Mouse (Mus musculus) testis, postnatal 10 days (tissue): Measurements from ENCODE around the gene Hmcn2.

Experiments
- DNase-seq: peaks from one replicate; pipeline ENCODE4 v3.0.0; 2021; ENCODE audit warnings: low spot score

Gene Hmcn2

GRCm38 (mm10) chr2:31458460-31458859 lies 144.2 kb downstream of the Hmcn2 start:
- no peak for DNase-seq

GRCm38 (mm10) chr2:31458989-31459936 lies 145.0 kb downstream of the Hmcn2 start:
- DNase-seq, result no peak

DNA sequence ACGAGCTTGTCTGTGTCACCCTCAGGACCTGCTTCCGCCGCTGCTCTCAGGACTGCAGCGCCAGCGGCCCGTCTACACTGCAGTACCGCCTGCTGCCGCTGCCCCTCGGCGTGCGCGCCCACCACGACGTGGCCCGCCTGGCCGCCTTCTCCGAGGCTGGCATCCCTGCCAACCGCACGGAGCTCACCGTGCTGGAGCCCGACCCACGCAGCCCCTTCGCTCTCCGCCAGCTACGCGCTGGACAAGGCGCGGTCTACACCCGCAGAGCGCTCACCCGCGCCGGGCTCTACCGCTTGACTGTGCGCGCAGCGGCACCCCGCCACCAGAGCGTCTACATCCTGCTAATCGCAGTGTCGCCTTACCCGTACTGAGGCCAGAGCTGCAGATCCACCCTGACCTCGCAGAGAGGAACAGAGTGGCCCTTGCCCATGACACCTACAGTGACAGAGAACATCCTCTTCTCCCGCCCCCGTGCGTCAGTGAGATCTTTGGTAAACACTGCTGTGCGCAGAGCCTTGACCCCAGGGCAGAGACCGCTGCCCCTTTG lies 145.9 kb downstream of the Hmcn2 start:
- peak; percentile 71 for DNase-seq

DNA sequence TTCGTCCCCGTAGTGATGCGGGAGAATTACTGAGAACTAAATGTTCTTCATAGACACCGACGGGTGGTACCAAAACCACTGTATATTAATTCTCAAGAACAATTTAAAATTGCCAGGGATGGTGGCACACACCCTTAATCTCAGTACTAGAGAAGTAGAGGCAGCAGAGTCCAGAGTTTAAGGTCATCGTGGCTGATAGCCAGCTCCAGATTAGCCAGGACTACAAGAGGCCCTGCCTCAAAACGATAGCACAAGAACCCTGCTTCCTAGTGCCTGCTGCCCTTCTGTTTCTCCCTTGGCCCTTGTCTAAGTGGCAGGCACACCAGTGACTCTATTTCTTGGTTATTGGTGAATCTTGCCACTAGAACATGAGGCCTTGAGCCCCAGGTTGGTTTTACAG lies 146.7 kb downstream of the Hmcn2 start:
- no peak for DNase-seq

DNA sequence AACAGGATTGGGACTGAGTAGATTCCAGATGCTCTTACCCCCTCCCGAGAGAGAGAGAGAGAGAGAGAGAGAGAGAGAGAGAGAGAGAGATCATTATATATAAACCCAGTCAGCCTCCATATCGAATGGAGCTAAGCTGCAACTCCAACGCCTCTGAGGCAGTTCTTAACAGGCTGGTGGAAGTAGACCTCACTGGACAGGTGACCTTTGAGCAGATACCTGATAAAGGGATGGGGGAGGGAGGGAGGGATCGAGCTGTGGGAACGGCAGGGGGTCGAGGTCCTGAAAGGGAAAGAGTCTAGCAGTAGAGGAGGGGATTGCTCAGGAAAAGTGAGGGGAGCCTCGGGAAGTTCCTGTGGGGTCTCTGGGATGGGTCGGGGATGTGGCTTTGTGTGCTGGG lies 147.8 kb downstream of the Hmcn2 start:
- DNase-seq, result no peak

DNA sequence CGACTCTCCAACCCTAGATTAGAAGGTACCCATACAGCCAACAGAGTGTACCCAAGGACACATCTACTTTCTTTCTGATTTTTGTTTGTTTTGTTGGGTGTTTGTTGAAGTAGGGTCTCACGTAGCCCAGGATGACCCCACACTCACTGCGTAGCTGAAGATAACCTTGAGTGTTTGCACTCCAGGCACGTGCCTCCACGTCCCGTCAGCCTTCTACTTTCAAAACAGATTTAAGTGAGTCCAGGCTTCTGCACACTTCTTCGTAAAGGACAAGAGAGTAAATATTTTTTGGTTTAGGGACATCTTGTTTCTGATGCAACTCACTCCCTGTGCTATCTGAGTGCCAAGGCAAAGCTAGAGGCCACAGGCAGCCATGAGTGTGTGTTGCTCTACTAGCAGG lies 149.0 kb downstream of the Hmcn2 start:
- no peak for DNase-seq

DNA sequence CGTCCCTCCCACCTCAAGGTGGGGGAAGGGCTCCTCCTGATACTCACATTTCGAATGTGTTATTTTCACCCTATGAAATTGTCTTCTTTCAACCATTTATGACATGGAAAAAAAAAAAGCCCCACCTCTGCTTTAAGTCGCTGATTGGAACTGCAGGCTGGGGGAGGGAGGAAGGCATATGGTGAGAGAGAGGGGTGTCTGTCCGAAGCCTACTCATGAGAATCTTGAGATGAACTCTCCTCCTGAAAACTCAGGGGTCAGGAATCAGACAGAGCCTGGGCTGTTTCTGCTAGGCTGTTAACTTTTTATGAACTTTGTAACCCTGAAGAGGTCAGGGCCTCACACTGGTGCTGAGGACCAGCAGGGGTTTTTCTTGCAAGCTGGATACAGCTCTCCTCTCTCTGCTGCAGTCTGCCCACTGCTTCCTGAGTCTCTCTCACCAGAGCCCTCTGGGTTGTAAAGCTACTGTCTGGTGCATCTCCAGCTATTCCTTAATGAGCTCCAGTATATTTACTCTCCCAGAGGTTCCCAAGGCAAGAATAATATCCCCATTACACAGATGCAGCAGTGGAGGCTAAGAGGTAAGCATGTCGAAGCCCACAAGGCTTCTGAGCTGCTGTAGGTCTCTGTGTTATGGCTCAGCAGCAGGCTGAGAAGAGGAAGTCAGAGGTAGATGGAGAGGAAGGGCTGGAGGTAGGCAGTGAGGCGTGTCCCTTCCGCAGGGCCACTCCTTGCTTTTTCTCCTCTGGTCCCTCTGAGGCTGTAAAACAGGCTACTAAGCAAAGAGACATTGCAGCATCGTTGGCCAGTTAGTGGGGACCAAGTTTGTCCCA lies 149.7 kb downstream of the Hmcn2 start:
- no peak for DNase-seq

DNA sequence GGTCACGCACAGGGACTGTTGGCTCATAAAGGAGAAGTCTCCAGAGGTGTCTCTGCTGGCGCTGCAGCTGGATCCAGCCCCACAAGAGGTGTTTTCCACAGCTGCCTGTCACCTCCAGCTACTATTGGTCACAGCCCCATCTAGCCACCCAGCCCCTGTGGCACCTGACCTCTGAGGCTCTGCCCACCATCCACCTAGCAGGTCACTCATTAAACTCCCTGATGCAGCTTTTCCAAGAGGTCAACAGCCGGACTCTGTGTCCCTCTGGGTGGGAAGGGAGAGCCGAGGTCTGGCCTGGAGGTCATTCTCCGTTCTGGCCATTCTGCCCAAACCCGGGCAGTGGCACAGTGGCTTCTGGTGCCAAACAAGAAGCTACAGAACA lies 150.3 kb downstream of the Hmcn2 start:
- no peak for DNase-seq

GRCm38 (mm10) chr2:31467457-31467856 lies 153.2 kb downstream of the Hmcn2 start:
- no peak for DNase-seq

DNA sequence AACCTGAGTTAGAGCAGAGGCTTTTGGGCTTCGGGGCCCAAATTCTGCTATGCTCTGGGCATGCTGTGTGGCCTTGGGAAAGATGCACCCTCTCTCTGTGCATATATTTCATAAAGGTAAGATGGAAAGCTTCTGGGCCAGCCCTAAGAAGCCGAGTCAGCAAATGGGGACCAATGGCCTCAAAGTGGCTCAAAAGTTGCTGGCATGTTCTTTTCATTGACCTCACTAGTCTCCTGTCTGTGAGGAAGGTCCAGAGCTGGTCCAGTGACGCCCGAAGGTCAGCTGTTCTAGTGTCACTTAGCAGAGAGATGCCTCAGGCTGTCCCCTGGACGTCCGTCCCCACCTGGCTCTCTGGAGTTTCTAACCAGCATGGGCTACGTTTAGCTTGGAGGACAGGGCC lies 154.6 kb downstream of the Hmcn2 start:
- DNase-seq, result no peak

- DNase-seq, result no peak
Measured at GRCm38 (mm10) chr2:31469480-31469879, 155.3 kb downstream of the Hmcn2 start.

DNA sequence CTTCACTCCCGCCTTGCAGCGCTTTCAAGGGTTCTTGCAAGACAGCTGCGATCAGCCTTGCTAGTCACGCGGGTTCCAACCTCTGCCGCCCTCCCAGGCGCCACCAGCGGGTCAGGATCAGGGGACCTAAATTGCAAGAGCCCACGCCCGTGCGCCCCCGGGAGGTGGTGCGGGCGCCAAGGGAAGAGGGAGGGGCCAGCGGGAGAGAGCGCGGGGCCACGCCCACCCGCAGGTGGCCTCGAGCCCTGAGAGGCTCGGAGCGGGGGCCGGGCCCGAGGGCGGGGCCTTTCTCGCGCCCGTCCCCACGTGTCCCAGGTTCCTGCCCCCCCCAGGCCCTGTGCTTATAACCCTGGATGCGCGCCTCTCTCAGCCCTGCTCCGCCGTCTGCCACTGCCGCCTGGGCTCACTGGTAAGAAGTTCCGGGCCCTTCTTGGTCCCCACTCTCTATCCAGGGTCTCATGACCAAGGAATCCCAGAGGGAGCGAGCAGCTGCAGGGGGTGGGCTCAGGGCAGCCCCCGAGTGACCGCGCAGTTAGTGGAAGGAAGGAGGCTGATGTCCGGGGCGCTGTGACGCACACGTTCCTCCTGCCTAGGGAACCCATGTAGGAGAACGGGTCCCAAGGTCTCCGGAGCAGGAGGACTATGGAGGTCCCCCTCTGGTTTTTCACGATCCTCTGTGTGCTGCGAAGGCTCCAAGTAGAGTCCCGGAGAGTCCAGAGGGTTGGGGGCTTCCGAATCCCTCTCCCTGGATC lies 155.9 kb downstream of the Hmcn2 start, which contains the start of gene Ass1:
Gene Ass1, plus strand, starts transcription at position 277 of the 752 bp plus-strand sequence.
- DNase-seq, result peak; percentile 90

GRCm38 (mm10) chr2:31470683-31471385 lies 156.6 kb downstream of the Hmcn2 start:
- no peak for DNase-seq

DNA sequence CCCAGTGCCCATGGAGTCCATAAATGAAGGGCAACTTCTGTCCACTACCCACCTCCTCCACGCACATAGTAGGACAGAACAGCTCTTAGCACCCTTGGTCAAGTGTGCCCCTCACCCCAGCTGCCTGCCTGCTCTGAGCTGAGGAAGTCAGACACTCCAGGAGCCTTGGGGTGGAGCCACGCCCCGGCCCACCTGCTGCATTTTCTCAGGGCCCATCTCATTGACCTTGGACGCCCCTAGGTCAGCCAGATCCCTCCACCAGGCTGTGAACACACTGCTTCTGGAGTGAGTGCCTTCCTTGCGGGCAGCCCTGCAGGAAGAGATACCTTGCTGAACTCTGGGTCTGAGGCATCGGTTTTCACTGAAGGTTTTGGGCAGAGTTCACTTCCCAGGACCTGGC lies 157.4 kb downstream of the Hmcn2 start:
- no peak for DNase-seq

DNA sequence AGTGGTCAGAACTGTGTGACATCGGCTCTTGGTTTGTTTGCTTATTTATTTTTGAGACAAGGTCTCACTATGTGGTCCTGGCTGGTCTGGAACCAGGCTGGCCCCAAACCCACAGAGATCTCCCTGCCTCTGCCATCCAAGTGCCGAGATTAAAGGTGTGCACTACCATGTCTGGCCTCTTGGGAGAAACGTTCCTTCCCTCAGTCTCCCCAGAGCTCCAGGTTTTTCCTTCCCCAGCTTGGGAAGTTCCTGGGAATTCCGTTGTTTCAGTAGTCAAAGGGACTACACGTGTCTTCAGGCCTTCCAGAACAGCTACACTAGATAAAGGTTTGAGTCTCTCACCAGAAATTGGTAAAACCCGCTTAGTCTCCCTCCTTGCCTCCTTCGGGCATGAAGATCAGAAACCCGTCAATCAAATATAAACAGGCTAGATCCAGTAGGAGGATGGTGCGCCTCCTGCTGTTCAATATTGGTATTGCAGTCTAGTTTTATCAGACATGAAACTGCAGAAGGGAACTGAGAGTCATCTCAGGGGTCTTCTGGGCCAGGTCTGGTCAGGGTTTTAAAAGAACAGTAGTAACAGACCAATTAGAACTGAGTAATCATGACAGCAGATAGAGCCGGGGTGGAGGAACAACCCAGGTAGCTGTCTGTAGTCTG lies 158.3 kb downstream of the Hmcn2 start:
- peak; percentile 78 for DNase-seq

- no peak for DNase-seq
Measured at GRCm38 (mm10) chr2:31473941-31474340, 159.7 kb downstream of the Hmcn2 start.

DNA sequence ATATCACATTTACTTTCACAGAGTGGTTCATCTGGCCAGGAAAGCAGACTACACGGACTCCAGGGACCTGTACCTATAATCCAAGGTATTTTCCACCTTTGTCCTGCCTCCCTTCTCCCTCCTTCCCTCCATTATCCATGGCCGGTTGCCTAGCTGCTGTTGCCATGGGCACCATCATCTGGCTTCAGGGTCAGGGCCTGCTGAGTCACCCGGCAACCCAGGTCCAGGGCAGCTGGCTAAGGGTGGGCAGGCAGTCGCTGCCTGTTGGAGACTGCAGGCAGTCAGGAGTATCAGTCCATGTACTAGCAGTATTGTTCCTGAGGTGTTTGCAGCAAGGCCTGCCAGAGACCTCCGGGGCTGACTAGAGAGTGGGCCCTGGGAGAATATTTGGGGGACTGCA lies 160.5 kb downstream of the Hmcn2 start:
- no peak for DNase-seq

- DNase-seq, result peak; percentile 80
Measured at GRCm38 (mm10) chr2:31476107-31476820, 162.0 kb downstream of the Hmcn2 start.

DNA sequence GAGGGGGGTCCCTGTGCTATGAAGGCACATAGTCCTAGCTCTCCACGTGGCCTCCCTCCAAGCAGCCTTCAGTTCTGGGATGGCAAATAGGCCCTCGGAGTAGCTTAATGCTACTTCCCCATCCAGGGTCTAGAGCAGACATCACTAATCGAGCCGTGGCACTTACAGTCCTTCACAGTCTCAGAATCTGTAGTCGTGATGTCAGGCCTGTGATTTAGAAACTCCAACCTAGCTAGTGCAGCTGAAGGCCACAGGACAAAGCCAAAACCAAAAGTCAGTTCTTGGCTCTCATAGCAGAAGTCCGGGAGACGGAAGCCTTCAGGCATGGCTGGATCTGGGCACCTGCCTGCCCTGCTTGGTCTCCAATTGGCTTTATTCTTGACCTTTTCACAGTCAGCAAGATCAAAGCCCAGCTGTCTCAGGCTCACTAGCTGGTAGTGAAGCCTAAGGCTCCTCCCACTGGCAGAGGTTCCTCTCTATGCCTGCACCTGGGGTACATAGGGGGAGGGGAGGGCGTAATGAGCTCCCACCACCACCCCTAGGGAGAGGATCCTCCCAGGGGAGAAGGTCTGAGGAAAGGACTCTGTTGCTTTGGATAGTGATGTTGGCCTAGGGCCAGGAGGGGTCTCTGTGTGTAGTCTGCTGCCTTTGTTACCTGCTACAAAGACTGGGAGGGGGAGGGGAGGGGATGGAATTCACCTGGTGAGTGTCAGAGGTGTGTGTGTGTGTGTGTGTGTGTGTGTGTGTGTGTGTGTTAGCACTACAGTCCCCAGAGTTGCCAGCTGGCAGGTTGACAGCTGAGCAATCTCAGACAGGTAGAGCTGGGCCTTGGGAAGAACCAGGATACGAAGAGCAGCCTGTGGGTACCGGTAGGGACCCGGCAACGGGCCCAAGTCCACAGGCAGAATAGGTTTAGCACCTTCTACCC lies 163.3 kb downstream of the Hmcn2 start:
- no peak for DNase-seq
